Mouse (Mus musculus): Measurements from ENCODE around the gene Mtx1.

The Mtx1 gene

DNA sequence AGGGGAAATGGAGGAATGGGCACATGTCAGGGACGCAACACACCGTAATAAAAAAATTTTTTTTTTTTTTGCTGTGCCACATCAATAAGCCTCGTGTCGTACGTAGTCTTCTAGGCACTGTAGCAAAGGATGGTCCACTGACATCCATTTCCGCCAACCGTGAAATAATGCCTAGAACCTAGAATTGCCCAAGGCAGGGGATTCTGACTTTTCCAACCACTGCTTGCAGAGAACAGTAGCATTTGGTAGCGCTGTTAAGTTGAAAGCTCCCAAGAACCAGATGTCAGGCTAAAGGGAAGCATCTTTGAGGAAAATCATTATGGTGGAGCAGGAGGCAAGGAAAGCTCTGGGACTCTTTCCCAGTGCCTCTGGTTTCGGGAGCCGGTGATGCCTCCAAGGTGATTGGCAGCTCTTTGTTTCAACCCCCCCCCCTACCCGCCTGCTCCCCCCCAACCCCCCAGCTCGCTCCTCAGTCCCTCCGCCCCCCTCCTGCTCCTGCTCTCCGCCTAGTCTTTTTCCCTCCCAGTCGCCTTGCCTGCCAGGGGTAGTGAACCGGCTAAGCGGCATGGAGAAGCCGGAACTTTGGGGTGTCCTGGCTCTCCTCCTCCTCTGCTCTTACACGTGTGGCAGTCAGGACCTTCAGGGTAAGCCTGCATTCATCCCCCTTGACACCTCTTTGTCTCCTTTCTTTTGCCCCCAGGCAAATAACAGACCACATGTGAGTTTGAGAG lies 12.0 kb downstream of the Mtx1 start, which contains the start of gene Thbs3:
Gene Thbs3, plus strand, starts transcription at position 500 of the 731 bp plus-strand sequence.
- peak; percentile 61 for DNase-seq (ENCODE audit: low spot score)

DNA sequence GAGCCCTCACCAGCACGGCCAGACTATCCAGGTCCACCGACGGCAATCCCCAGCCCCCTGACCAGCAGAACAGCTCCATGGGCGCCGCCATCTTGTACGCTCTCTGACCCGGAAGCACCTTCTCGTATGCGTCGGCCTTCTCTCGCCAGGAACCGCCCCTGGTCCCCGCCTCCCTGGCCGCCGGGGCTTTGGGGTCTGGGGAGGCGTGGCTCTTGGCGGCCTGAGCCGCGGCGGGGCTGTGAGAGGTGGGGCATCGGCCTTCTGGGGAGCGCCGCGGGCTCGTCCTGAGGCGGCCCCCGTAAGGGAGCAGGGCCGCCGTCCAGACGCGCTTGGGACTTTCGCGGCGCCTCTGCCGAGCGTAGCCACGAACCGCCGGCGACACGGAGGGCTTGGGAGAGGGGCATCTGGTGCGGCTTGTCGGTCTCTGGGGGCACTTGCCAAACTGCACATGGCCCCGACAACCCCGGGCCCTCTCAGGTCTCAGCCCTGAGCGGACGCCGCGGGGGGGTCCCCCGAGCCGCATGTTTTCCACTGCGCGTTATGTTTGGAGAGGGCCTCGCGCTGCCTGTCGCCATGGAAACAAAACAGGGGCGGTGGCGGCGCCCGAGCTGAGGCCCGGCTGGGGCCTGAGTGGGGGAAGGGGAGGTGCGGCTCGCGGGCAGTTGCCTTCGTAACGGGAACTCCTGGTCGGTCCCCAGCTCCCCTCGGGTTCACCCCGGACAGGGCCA lies 12.9 kb downstream of the Mtx1 start:
- DNase-seq (ENCODE audit: low spot score) = peak; percentile 97

DNA sequence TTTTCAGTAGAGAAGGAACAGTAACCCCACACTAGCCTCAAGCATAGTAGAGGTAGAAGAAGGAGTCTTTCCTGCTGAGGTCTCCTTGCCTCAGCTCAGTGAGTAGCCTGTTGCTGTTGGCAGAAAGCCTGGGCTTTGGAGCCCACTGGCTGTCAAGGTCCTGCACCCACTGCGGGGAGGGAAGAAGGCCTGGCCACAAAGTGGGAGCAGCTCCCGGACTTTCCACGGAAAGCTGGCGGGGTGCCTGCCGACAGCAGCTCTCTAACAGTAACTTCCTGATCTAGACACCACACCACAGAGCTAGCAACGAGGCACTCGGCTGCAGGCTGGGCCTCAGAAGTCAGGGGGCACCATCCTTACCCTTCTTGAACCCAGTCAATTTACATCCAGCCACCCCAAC lies 16.2 kb downstream of the Mtx1 start:
- peak; percentile 27 for DNase-seq (ENCODE audit: low spot score)

DNA sequence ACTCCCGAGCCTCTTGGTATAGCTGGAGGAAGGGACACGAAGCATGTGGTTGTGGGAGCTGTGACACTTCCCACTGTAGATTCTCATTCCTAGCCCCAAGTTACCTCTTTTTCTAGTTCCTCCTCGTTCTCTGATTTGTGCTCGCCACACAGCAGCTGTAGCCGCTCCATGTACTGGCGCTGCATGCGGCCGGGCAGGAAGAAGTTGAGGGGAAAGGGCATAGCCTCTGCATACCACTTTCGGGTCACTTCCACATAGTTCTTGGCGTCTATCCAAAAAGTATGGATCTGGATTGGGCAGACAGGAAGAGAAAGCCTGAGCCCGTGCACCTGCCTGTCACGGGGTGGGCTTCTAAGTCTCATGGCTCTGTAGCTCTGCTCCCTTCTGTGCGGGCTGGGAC lies 16.7 kb downstream of the Mtx1 start:
- peak; percentile 44 for DNase-seq (ENCODE audit: low spot score)

DNA sequence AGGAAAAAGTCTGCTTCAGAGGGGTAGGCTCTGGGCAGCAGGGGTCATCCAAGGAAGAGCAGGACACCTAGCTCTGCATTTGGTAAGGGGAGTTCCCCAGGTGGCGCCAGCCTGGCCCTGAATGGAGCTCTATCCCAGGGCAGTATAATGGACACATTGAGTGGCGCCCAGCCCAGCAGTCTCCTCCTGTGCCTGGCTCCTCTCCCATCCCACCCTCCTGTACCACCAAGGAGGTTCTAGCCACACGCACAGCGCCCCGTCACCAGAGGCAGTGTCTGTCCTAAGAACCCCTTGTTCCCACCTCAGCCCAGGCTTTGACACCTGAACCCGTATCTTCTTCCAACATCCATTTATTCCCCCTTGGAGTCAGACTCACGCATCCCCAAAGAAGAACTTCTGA lies 17.2 kb downstream of the Mtx1 start:
- no peak for DNase-seq (ENCODE audit: low spot score)

DNA sequence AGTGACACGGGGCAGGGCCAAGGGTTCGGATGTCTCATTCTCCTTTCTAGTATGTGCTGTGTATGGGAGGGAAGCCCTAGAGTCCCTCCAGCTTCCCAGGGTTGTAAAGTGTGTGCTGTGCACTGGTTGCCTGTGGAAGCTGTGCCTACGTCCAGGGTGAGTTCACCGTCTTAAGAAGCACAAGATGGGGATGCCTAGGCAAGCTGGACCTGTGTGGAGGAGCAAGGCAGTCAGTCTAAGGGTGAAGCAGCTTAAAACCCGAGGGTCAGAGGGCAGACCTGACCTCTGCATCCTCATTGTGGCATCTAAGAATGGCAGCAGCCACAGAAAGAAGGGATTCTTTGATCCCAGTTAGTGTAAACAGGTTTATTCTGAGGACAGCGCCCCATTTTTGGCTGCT lies 18.2 kb downstream of the Mtx1 start:
- DNase-seq (ENCODE audit: low spot score) = no peak

DNA sequence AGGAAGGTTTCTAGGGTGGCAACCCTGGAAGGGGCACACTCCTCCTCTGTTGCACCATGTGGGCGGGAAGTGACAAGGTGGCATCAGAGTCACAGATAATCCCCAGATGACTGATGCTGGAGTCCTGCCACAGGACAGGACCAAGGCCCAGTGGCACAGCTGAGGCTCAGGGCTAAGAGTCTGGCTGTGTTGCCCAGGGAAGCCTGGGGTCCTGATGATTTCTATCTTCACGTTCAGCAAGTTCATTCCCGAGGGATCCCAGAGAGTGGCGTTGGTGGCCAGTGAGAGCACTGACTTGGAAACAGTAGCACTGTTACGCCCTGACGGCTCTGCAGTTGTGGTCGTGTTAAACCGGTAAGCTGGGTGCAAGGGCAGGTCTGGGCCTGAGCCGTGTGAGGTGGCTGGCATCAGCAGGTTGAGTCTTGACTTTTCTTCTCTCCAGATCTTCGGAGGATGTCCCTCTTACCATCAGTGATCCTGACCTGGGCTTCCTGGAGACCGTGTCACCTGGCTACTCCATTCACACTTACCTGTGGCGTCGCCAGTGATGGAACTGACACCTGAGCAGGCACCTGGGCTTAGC lies 18.7 kb downstream of the Mtx1 start:
- DNase-seq (ENCODE audit: low spot score) = no peak

DNA sequence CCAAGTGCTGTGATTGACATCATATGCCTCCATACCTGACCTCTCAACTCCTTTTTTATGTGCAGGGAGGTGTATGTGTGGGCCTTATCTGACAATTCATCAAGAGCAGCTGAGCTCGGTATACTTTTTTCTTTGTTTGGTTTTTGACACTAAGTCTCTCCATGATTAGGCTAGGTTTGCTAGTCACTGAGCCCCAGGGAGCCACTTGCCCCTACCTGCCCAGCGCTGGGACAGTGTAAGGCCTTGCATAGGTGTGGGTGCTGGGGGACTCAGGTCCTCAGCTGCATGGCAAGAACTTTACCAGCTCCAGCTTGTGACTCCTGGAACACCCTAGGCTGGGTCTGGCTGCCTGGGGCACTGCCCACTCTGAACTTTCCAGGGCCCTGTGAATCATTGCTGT lies 20.2 kb downstream of the Mtx1 start:
- DNase-seq (ENCODE audit: low spot score) = peak; percentile 56

DNA sequence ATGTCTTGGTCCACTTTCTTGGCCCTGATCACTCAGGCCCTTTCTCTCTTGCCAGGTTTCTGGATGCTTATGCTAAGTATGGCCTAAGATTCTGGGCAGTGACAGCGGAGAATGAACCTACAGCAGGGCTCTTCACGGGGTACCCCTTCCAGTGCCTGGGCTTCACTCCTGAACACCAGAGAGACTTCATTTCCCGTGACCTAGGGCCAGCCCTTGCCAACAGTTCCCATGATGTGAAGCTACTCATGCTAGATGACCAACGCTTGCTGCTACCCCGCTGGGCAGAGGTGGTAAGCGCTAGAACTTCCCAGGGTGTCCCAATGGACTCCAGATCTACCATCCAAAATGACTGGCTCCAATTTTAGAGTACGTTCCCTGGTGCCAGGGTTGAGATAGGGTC lies 20.8 kb downstream of the Mtx1 start:
- DNase-seq (ENCODE audit: low spot score) = no peak

DNA sequence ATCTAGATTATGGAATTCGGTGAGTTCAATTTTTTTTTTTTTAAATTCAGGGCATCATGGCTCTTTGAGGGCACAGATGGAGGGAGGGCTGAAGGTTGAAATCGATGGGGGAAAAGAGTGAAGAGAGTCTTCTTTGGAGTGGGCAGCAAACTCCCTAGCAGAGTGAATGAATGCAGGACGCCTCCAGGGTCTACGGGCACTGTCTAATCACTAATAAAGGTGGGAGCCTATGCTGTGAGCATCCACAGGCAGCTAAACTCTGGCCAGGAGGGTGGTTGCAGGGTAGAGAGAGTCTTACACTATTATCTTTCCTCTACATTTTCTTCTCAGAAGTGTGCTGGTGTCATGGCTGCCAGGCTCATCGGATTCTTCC lies 23.8 kb downstream of the Mtx1 start:
- DNase-seq (ENCODE audit: low spot score) = no peak

DNA sequence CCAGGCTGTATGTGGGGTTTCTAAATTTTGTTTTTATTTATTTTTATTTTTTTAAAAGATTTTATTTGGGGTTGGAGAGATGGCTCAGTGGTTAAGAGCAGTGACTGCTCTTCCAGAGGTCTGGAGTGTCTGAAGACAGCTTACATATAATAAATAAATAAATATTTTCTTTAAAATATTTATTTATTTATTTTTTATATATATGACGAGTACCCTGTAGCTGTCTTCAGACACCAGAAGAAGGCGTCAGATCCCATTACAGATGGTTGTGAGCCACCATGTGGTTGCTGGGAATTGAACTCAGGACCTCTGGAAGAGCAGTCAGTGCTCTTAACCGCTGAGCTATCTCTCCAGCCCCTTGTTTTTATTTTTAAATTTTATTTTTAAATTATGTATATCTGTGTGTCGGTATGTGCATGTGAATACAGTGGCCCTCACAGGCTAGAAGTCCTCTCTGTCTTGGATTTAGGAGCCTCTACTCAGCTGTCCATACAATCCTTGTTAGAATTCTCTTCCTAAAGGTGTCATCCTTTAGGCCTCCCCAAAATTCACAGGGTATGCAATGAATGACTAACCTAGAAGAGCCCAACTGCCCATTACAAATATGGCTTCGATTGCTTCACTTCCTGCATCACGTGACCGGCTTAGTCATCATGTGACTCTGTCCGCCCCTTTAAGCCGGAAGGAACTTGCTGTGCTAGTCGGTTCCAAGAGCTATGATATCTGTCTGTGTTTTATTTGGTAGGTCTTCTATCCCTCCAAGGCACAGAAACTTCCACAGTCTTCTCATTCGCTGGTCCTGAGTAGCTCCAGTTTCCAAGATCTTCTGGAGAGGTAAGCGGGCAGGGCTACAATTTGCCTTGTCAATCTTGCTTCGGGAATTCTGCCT lies 24.4 kb downstream of the Mtx1 start, which contains the start of gene Gba:
Gene Gba, plus strand, starts transcription at position 676 of the 889 bp plus-strand sequence.
- peak; percentile 95 for DNase-seq (ENCODE audit: low spot score)

DNA sequence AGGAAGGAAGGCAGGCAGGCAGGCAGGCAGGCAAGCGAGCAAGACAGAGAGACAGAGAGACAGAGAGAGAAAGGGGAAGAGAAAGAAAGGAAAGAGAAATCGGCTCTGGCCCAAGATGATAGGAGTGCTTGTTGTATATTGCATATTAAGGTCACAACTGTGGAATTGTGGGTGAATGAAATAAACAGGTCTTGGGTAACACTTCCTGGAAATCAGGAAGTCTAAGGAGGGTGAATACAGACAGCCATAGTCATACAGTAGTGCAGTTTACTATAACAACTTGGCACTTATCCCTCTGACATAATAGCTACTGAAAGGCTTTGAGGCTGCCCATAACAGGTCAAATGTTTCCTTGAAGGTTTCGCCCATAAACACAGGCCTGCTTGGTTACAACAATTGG lies 27.0 kb downstream of the Mtx1 start:
- no peak for DNase-seq (ENCODE audit: low spot score)

DNA sequence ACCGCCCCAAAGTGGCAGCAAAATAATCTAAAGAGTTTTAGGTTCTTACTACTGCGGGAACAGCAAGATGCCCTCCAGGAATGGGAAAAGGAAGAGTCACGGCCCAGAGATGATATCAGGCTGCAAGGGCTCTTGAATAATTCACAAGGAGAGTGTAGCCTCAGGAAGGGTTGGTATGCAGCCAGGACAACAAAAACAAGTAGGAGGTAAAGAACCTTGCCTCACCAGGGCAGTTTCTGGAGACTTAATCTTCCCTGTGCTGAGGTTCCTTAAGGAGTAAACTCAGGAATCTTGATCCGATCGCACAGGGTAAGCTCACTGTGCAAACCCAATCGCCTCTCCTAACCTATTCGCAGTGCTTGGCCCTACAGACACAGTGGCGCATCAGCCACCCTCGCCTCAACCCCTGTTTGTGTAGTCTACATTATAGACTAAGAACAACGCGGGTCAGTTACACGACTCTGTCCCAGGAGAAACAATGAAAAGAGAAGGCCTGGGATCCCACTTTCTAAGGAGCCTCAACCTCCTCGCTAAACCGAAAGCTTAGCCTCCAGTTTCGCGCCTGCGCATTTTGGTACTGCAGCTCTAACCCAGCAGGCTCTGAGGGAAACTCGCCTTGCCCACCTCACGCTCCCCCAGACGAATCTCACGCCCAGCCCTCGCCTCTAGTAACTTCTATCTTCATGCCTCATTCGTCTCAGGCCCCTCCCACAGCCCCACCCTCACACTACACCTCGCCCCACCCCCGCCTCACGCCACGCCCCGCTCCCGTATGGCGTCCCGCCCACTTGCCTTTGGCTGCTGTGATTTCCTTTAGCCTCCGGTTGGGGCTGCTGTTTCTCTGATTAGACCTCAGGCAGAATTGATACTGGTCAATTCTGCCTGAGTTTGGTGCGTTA lies 30.7 kb downstream of the Mtx1 start:
- peak; percentile 95 for DNase-seq (ENCODE audit: low spot score)

DNA sequence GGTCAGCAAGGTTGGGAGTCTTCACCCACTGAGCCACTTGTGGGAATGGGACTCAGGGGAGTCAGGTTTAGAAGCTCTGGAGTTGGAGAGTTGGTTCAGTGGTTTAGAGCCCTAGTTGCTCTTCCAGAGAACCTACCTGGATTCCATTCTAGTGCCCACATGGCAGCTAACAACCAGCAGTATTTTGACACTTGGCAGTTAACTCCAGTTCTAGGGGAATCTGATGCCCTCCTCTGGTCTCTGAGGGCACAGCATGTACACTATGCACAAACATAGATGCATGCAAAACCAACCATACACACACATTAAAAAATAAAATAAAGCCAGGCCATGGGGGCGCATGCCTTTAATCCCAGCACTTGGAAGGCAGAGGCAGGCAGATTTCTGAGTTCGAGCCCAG lies 33.0 kb downstream of the Mtx1 start:
- DNase-seq (ENCODE audit: low spot score) = peak; percentile 57

DNA sequence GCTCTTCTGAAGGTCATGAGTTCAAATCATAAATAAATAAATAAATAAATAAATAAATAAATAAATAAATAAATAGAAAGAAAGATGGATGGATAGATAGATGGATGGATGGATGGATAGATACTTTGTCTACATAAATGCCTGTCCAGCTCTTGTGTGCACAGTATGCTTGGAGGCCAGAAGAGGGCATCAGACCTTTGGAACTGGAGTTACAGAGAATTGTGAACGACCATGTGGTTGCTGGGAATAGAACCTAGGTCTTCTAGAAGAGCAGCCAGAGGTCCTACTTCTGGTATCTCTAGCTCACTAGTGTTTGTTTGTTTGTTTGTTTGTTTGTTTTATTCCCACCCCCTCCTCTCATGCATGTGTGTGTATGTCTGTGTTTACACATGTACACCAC lies 33.5 kb downstream of the Mtx1 start:
- no peak for DNase-seq (ENCODE audit: low spot score)

DNA sequence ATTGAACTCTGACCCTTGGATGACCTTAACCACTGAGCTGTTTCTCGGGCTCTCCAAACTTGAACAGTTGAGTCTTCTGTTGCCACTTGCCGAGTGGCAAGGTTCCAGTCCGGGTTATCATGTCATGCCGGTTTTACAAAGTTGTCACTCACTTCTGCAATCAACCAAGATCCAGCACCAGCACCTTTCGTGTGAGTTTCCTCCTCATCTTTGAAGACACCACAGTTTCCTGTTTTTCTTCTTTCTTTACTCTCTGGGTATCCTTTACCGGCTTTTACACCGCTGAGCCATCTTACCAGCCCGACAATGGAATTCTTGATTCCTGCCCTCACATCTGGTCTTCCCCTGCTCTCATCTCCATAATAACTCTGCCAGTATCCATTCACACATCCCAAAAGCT lies 36.5 kb downstream of the Mtx1 start:
- DNase-seq (ENCODE audit: low spot score) = no peak

DNA sequence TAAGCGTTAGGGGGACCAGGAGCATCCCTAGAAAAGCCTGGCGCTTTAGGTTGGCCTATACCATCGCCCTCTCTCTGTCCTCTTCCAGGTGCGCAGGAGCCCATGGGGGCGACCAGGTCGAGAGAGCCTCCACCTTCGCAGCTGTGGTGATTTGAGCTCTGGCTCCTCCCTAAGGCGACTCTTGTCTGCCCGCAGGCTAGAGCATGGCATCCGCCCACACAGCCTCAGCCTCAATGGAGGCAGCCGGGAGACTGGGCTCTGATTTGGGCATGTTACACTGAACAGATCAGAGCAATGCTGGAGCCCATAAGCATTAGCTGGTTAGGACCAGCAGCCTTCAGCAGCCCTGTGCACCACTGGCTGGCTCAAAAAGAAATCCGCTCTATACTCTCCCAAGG lies 38.4 kb downstream of the Mtx1 start:
- DNase-seq (ENCODE audit: low spot score) = no peak

DNA sequence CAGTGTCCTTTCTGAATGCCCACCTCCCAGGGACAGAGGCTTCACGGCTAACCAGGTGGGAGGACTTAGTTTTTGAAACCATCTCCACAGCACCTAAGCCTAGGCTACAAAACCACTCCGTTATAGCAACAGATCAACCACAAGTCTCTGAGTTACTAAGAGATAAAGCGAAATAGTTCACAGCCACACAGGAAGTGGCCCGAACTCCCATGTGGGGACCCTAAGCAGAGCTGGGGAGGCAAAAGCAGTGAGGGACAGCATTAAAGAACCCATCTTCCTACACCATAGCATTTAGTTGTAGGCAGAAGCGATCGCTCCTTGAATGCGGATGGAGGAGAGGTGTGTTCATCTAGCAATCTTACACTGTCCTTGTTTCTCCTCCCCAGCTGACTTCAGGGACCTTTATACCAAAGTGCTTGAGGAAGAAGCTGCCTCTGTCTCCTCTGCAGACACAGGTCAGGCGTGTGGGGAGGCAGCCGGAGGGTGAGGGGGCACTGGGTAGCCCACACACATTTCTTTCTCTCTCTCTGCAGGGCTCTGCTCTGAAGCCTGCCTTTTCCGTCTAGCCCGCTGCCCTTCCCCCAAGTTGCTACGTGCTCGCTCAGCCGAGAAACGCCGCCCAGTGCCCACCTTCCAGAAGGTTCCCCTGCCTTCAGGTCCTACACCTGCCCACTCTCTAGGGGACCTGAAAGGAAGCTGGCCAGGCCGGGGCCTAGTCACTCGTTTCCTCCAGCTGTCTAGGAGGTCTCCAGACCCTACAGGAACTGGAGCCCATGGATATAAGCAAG lies 39.0 kb downstream of the Mtx1 start:
- DNase-seq (ENCODE audit: low spot score) = no peak

DNA sequence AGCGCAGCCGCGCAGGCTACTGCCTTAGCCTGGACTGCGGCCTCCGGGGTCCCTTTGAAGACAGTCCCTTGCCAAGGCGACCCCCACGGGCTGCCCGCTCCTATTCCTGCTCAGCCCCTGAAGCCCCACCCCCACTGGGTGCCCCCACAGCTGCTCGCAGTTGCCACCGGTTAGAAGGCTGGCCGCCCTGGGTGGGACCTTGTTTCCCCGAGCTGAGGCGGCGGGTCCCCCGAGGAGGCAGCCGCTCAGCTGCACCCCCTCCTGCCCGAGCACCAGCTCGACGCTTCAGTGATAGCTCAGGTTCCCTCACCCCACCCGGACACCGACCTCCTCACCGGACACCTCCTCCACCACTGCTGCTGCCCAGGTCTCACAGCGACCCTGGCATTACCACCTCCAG lies 39.7 kb downstream of the Mtx1 start:
- DNase-seq (ENCODE audit: low spot score) = no peak

DNA sequence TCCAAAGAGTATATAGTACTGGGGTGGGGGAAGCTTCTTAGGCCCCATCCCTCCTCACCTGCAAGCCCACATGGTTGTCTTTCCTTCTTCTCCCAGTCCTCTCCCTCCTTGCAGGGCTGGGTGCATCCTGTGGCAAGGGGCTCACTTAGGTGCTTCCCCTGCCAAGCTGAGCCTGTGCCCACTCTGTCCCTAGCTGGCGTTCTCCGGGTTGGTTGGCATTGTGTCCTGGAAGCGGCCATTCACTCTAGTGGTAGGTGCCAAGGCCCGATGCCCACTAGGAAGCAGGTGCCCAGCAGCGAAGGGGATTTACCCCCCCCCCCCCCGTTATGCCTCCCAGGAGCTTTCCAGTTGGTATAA lies 43.0 kb downstream of the Mtx1 start:
- DNase-seq (ENCODE audit: low spot score) = no peak
